In genomic region chr14:19750411-19751024, GRCm38 (mm10) we compare ENCODE assay signal across 9 mouse cellular contexts. TPM values are rescaled to one million over a fixed set of nuclear protein-coding genes. Genes with fewer than 3 reads are reported as not detected.
DNase-seq lines count a peak whose midpoint lies in the region; ATAC-seq and TF ChIP-seq lines count a peak whose summit lies in the region.
"Had no signal": no experiment of that assay in that cellular context is flagged by ENCODE, and none has a peak within 500 bp of the region (broad histone marks: within the 10 kb centered on the region; RNA-seq: fewer than 3 reads in every experiment).

No protein-coding gene starts in this region.

- under 1% methylated on average over 26 of the region's 26 CpGs for WGBS in kidney, embryonic 15.5 days
- 5% methylated on average over 26 of the region's 26 CpGs for WGBS in liver, embryonic 16.5 days (ENCODE audit: insufficient replicate concordance)
- WGBS in stomach, embryonic 16.5 days = 4% methylated on average over 26 of the region's 26 CpGs

- TF ChIP-seq CTCF in embryonic fibroblast, embryonic 13.5 days (IDR thresholded peaks at IDR 0.05; ENCODE audit: borderline replicate concordance, insufficient read depth, low read length) = no peak

- peak overlapping the region; percentile 68 for H3K4me3 ChIP-seq in kidney, embryonic 15.5 days (replicated peaks)
- 0 out of 2 replicates have a peak overlapping the region, but pooled peaks have one; percentile 2 for H3K4me3 ChIP-seq in embryonic fibroblast, embryonic 13.5 days (ENCODE audit: insufficient read depth, low read length)
- peak overlapping the region; percentile 60 for H3K4me3 ChIP-seq in liver, embryonic 16.5 days (ENCODE audit: low read depth, low read length)
- peak overlapping the region; percentile 64 for H3K4me3 ChIP-seq in stomach, embryonic 16.5 days (replicated peaks; ENCODE audit: low read length)

- peak overlapping the region; percentile 63 for H3K9ac ChIP-seq in kidney, embryonic 15.5 days
- H3K9ac ChIP-seq in liver, embryonic 16.5 days (ENCODE audit: low read depth, low read length) = no peak overlapping the region; the same call in 1 of the 2 replicates
- peak overlapping the region; percentile 71 for H3K9ac ChIP-seq in stomach, embryonic 16.5 days (ENCODE audit: low read length)

- H3K27ac ChIP-seq in kidney, embryonic 15.5 days = peak overlapping the region; percentile 92
- peak overlapping the region; percentile 44 for H3K27ac ChIP-seq in embryonic fibroblast, embryonic 13.5 days (ENCODE audit: insufficient read depth, low read length)
- H3K27ac ChIP-seq in liver, embryonic 16.5 days (ENCODE audit: low read length) = no peak overlapping the region
- peak overlapping the region; percentile 77 for H3K27ac ChIP-seq in stomach, embryonic 16.5 days (ENCODE audit: low read length)

- H3K4me2 ChIP-seq in kidney, embryonic 15.5 days = peak overlapping the region; percentile 92
- H3K4me2 ChIP-seq in liver, embryonic 16.5 days (ENCODE audit: low read depth, low read length) = peak overlapping the region; percentile 73
- peak overlapping the region; percentile 77 for H3K4me2 ChIP-seq in stomach, embryonic 16.5 days (ENCODE audit: low read depth, low read length)

- 0 out of 2 replicates have a peak, but pooled peaks cover 3% of the 10 kb centered on the region for H3K27me3 ChIP-seq in kidney, embryonic 15.5 days
- peaks cover 19% of the 10 kb centered on the region for H3K27me3 ChIP-seq in liver, embryonic 16.5 days (ENCODE audit: control insufficient read depth, insufficient read depth, low read depth, low read length)
- H3K27me3 ChIP-seq in stomach, embryonic 16.5 days (ENCODE audit: control insufficient read depth, insufficient read depth, low read length) = no peaks in the 10 kb centered on the region

- no peak for DNase-seq in kidney, adult 11 months
- DNase-seq in layer of hippocampus, adult 8-10 months (ENCODE audit: low spot score in 2 of 2) = no peak
- no peak for DNase-seq in spleen, postnatal 4 days (ENCODE audit: low spot score in 2 of 2)

- ATAC-seq in kidney, embryonic 15.5 days (replicated peaks; ENCODE audit: low FRiP score) = peak; percentile 73
- ATAC-seq in hematopoietic stem cell, adult 5-6 weeks (replicated peaks in 1 of 2; ENCODE audit: insufficient read depth in 1 of 2, low FRiP score in 2 of 2, low TSS enrichment in 1 of 2, low read depth in 1 of 2, poor library complexity in 2 of 2, severe bottlenecking in 2 of 2) = peak; percentile 31 to 54; a peak in 3 of 4 replicates
- ATAC-seq in liver, embryonic 16.5 days (ENCODE audit: low read depth) = no peak
- ATAC-seq in stomach, embryonic 16.5 days (ENCODE audit: insufficient read depth, low FRiP score) = peak; percentile 64; the same call in 1 of the 2 replicates

- no peak for TF ChIP-seq POLR2A in embryonic fibroblast, embryonic 13.5 days (IDR thresholded peaks at IDR 0.05; ENCODE audit: low read depth, low read length)

- peaks cover 64% of the 10 kb centered on the region for H3K4me1 ChIP-seq in kidney, embryonic 15.5 days
- H3K4me1 ChIP-seq in embryonic fibroblast, embryonic 13.5 days (ENCODE audit: control insufficient read depth, insufficient read depth, low read length) = peaks cover 28% of the 10 kb centered on the region
- H3K4me1 ChIP-seq in liver, embryonic 16.5 days (ENCODE audit: control insufficient read depth, low read depth, low read length) = peaks cover 6% of the 10 kb centered on the region
- peaks cover 10% of the 10 kb centered on the region for H3K4me1 ChIP-seq in stomach, embryonic 16.5 days (ENCODE audit: control insufficient read depth, insufficient read depth, low read length)

- peaks cover 7% of the 10 kb centered on the region; the same call in 1 of the 2 replicates for H3K36me3 ChIP-seq in kidney, embryonic 15.5 days
- H3K36me3 ChIP-seq in liver, embryonic 16.5 days (ENCODE audit: control insufficient read depth, insufficient read depth) = no peaks in the 10 kb centered on the region
- no peaks in the 10 kb centered on the region for H3K36me3 ChIP-seq in stomach, embryonic 16.5 days (ENCODE audit: control insufficient read depth, insufficient read depth, low read length)

- no peaks in the 10 kb centered on the region for H3K9me3 ChIP-seq in kidney, embryonic 15.5 days (replicated peaks)
- H3K9me3 ChIP-seq in liver, embryonic 16.5 days (replicated peaks; ENCODE audit: control insufficient read depth, low read length) = no peaks in the 10 kb centered on the region
- H3K9me3 ChIP-seq in stomach, embryonic 16.5 days (replicated peaks; ENCODE audit: control insufficient read depth, low read length) = no peaks in the 10 kb centered on the region

RNA-seq across cellular contexts. Expression of gene Nid2, which starts 0.5 kb away (rescaled TPM):
- polyA plus RNA-seq in kidney, embryonic 15.5 days (2015; fragmentation: Nextera tagmentation; extraction: Ambion mirVana) = 104 and 128 TPM in 2 replicates
- polyA plus RNA-seq in embryonic fibroblast, embryonic 13.5 days (2011; ENCODE audit: insufficient read length, low read depth, missing spikeins) = 53.3 and 93.2 TPM in 2 replicates
- total RNA-seq in hematopoietic stem cell, adult 5-6 weeks (2017) = 2.4 TPM in 1 of 2 replicates, not detected in the other
- 14.3 and 16.1 TPM in 2 replicates for polyA plus RNA-seq in liver, embryonic 16.5 days (2015; fragmentation: Nextera tagmentation; extraction: Ambion mirVana)
- 94.3 and 99.5 TPM in 2 replicates for polyA plus RNA-seq in stomach, embryonic 16.5 days (2015; fragmentation: Nextera tagmentation; extraction: Ambion mirVana)
- total RNA-seq in layer of hippocampus, adult 8-10 months (2022) = 1 to 10 TPM; 2.6 to 5.2 (median 3.4) TPM
- total RNA-seq: MEL had no signal

Comparison
In these comparisons a context has a peak if more than half of its experiments do, and no peak if none do; other contexts are left out.
1. H3K4me3 ChIP-seq: peak in every context shown above with its lines; median percentile 68 in kidney, embryonic 15.5 days; 64 in stomach, embryonic 16.5 days; 60 in liver, embryonic 16.5 days; 2 in embryonic fibroblast, embryonic 13.5 days.